Mouse (Mus musculus) kidney, adult 10 weeks (tissue): ENCODE results near the gene Utp11. TPM values are rescaled to one million over a fixed set of nuclear protein-coding genes. Genes with fewer than 3 reads are reported as not detected.

Experiments used
- polyA plus RNA-seq: library from polyadenylated mRNA; stranded (reverse); fragments of 350-450 nt; fragmentation: Illumina TruSeq; extraction: RNeasy Lipid Tissue Mini Kit (QIAGEN cat#74804); gene quantifications from one replicate; pipeline ENCODE4 v1.2.3, GENCODE M21; 2014; ENCODE audit warnings: low read depth, low replicate concordance

The Utp11 gene
- 46.5 TPM for polyA plus RNA-seq

DNA sequence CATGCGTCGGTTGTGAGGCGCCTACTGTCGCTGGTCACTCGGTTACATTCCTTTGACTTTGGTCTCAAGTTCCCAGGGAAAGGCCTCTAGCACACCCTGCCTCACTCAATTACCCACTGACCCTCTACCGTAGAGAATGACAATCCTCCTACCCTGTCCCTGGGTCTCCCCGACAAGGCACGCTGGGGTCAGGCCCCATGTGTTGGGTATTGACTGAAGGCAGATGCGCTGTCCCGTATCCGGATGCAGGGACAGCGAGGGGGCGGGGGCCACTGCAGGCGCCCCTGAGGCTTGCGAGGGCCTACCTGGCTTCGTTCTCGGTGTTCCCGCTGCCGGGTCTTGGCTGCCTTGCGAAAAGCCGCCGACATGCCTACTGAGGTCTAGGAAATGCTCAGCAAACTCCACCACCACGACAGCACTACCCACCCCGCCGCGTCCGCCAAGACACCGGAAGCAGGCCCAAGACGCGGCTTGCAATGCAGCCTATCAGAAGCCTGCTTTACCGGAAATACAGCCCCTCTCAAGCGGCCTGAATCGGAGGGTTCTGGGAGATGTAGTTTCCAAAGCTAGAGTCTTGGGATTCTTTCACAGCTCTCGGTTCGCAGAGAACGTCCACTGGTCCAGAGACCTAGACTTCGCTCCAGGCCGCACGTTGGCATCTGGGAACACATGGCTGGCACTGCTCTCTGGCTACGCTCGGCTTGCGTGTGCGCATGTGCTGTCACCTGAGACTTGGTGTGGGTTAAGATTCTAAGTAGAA is at the start of gene Utp11:
TSS of gene Utp11 (minus strand) at position 466 of the 760 bp plus-strand sequence.

DNA sequence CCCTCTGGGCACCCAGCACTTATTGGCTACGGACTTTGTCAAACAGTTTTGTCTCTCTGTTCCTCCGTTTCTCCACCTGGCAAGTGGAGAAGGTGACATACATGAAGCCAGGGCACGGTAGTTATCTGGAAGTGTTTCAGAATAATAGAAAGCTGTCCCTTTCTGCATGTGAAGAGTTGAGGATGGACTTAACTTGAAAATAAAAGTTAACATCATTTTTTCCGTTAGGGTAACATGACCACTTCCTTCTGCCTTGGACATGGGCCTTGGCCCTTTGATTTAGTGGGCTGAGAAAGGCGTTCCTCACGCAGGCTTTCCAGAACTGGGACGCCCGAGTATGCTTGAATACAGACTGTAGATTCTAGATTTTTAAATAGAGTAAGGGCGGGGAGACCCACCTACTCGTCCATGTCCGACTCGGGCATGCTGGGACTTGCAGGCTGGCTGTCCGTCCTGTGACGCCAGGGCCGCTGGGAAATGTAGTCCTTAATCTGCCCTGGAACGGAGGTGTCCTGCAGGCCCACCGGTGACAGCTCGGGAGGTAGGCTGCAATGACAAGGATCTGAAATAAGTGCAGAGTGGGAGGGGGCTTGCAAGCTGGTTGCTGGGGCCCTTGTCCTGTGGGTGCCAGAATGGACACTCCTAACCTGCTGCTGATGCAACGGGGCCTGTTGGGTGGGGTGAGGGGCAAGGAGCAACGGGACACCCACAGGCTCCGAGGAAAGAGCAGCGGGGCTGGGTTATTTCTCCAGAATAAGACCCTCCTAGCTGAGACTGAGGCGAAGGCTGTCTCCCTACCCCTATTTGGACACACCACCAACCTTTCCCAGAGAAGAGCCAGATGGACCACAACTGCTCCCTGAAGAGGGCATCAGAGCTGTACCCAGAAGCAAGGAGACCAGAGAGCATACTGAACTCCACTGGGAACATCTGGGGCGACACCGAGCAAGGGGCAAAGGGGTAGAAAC is 48.3 kb upstream of the Utp11 start, which contains the start of gene Inpp5b:
TSS of gene Inpp5b (plus strand) at position 475 of the 968 bp plus-strand sequence.

DNA sequence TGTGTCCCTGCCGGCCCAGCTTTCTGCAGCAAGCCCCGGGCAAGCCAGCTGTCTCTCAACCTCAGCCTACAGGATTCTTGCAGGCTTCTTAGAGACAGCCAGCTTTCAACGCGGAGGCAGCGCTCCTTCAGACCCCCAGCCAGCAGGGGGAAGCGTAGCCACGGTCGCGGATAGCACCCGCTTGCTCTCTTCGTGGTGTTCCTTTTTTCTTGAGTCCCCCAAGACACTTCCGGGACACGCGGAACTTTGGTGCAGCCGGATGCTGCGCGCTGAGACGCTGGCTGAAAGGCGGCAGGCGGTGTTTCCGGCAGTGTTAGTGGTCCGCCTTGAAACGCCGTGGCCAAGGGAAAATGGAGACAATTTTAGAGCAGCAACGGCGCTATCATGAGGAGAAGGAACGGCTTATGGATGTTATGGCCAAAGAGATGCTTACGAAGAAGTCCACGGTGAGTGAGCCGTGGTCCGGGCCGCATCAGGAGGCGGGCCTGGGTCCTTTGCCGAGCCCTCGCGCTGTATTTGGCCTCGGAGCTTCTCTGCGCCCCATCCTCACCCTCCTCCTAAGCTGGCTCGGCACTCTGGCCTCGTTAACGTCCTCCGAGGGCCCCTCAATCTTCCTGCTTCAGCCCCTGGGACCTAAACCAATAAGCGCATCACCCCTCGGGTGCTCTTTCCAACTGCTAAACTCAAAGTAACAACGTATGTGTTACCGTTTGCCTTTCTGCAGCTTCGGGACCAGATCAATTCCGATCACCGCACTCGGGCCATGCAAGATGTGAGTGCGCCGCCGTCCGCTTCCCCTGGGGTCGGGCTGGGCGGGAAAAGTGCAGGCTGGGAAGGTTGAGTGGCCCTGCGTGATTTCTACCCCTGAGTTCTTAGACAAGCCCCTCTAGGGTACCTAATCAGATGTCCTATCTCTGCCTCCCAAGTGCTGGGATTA is 21.4 kb upstream of the Utp11 start, which contains the start of gene Sf3a3:
TSS of gene Sf3a3 (plus strand) at position 232 of the 937 bp plus-strand sequence.

DNA sequence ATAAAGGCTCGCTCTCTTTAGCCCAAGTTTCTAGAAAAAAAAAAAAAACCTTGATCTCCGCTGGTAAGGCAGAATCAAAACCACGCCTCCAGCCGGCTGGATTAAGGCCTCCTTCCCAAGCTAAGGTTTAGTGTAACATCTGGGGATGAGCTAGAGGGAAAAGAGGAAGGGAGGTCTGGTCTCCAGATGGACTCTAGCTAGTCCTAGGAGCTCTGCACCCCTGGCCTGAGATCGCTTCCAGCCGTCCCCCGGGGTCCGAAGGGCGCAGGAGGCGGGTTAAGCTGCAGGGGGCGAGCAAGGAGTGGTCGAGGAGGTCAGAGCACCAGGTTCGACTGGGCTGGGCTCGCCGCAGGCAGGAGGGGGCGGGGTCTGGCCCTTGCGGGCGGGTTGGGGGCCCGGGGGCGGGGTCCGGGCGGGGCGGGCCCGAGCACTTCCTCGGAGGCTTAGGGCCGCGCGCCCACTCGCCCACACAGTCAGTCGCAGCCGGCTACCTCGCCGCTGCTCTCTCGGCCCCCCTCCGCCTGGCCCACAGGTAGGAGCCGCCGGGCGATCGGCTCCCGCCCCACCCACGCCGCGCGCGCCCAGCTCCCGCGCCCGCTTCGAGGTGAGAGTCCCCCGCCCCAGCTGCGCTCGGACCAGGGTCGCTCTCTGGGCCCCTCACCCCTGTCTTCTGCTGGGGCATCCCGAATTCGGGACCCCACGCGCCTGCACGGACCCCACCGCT is 7.0 kb upstream of the Utp11 start, which contains the start of gene Fhl3:
TSS of gene Fhl3 (plus strand) at position 454 of the 724 bp plus-strand sequence.

DNA sequence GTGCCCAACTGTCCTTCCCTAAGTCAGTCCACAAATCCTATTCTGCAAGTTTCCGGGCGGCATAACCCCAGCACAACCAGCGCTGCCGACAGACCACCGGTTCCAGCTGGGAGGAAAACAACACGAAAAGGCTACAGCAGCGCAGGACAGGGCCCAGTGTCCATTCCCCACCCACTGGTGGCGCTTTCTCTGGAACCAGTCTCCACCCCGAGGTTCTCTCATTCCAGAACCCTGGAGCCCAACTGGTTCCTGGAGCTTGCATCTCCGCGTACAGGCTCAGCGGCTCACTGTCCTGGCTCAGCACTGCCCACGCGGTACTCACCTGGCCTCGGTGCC is 36.9 kb downstream of the Utp11 start, which contains the start of gene Pou3f1:
TSS of gene Pou3f1 (plus strand) at position 290 of the 336 bp plus-strand sequence.

Other genes starting within 250 kb of the Utp11 start
- not detected for gene 3100002H09Rik, start 82.8 kb downstream of the Utp11 start, polyA plus RNA-seq
- gene Pou3f1, start 36.8 kb downstream of the Utp11 start, polyA plus RNA-seq, result not detected
- 0.28 TPM for gene Fhl3, start 7.1 kb upstream of the Utp11 start, polyA plus RNA-seq
- 31.2 TPM for gene Sf3a3, start 21.2 kb upstream of the Utp11 start, polyA plus RNA-seq
- 31.6 TPM for gene Inpp5b, start 48.2 kb upstream of the Utp11 start, polyA plus RNA-seq
- 12.0 TPM for gene Mtf1, start 108.5 kb upstream of the Utp11 start, polyA plus RNA-seq
- gene Yrdc, start 157.1 kb upstream of the Utp11 start, polyA plus RNA-seq, result 19.3 TPM
- gene 1110065P20Rik, start 157.6 kb upstream of the Utp11 start, polyA plus RNA-seq, result 1.7 TPM
- not detected for gene Maneal, start 168.6 kb upstream of the Utp11 start, polyA plus RNA-seq
- gene Epha10, start 187.3 kb upstream of the Utp11 start, polyA plus RNA-seq, result not detected
- gene 9930104L06Rik, start 243.4 kb upstream of the Utp11 start, polyA plus RNA-seq, result 5.0 TPM
- gene Cdca8, start 245.7 kb upstream of the Utp11 start, polyA plus RNA-seq, result 1.3 TPM